Mouse (Mus musculus) ES-Bruce4 (cell line): ENCODE measurements around the gene Glb1l2. TPM values are rescaled to one million over a fixed set of nuclear protein-coding genes. Genes with fewer than 3 reads are reported as not detected.

Experiments used
- H3K27ac ChIP-seq: 2 replicates; pipeline ENCODE4 v1.5.1; 2012; ENCODE audit warnings: low read length, inconsistent platforms; ENCODE audit not compliant: insufficient read depth
- H3K27me3 ChIP-seq: 2 replicates; pipeline ENCODE4 v1.6.1; 2012; ENCODE audit warnings: mild to moderate bottlenecking, low read length, inconsistent platforms; ENCODE audit not compliant: control insufficient read depth, poor library complexity, insufficient read depth, severe bottlenecking
- H3K36me3 ChIP-seq: 2 replicates; pipeline ENCODE4 v1.6.1; 2012; ENCODE audit warnings: inconsistent platforms, mild to moderate bottlenecking, low read length, moderate library complexity; ENCODE audit not compliant: control insufficient read depth, poor library complexity, insufficient read depth, severe bottlenecking
- H3K4me1 ChIP-seq: one replicate; pipeline ENCODE4 v1.8.1; 2011; ENCODE audit warnings: low read length; ENCODE audit not compliant: control insufficient read depth, insufficient read depth
- H3K4me3 ChIP-seq: 2 replicates; pipeline ENCODE4 v1.5.1; 2011; ENCODE audit warnings: low read depth, mild to moderate bottlenecking, low read length
- H3K9ac ChIP-seq: 2 replicates; pipeline ENCODE4 v1.6.1; 2012; ENCODE audit warnings: low read depth, mild to moderate bottlenecking, inconsistent platforms; ENCODE audit not compliant: poor library complexity, severe bottlenecking
- H3K9me3 ChIP-seq: replicated peaks from 2 replicates; pipeline ENCODE4 v1.6.1; 2012; ENCODE audit warnings: mild to moderate bottlenecking, low read length, inconsistent platforms; ENCODE audit not compliant: control insufficient read depth, poor library complexity, insufficient read depth, severe bottlenecking
- CTCF ChIP-seq: IDR thresholded peaks from one replicate; pipeline ENCODE4 v1.8.1; 2011; ENCODE audit warnings: low read depth, low read length
- EP300 ChIP-seq: IDR thresholded peaks from 2 replicates; pipeline ENCODE4 v1.6.1; 2011; ENCODE audit warnings: low read depth, low read length; ENCODE audit not compliant: insufficient read depth
- POLR2A ChIP-seq: IDR thresholded peaks from one replicate; pipeline ENCODE4 v1.8.1; 2011; ENCODE audit warnings: low read length; ENCODE audit not compliant: insufficient read depth
- polyA plus RNA-seq: library from polyadenylated mRNA; stranded (reverse); fragments of >200 nt; gene quantifications from 2 replicates; pipeline ENCODE4 v1.2.4, GENCODE M21; 2011; ENCODE audit warnings: low read depth; ENCODE audit not compliant: missing spikeins, insufficient read depth, insufficient read length

Glb1l2 gene
- polyA plus RNA-seq, 1 experiment, result 5.0 TPM

- H3K4me1 ChIP-seq, result no peaks in the 10 kb centered on the region
- no peak overlapping the region for H3K27ac ChIP-seq
- TF ChIP-seq POLR2A, result no peak
- TF ChIP-seq CTCF, result no peak
- no peak for TF ChIP-seq EP300
- H3K36me3 ChIP-seq, result no peaks in the 10 kb centered on the region
- no peaks in the 10 kb centered on the region for H3K27me3 ChIP-seq
- H3K9ac ChIP-seq, result no peak overlapping the region
- H3K4me3 ChIP-seq, result no peak overlapping the region
- no peaks in the 10 kb centered on the region for H3K9me3 ChIP-seq
Observed at GRCm38 (mm10) chr9:26798731-26799130, 7.5 kb downstream of the Glb1l2 start.

GRCm38 (mm10) chr9:26798205-26798604 is 8.1 kb downstream of the Glb1l2 start:
- H3K4me3 ChIP-seq, result no peak overlapping the region
- H3K27ac ChIP-seq, result no peak overlapping the region
- no peak for TF ChIP-seq POLR2A
- TF ChIP-seq CTCF, result no peak
- no peak for TF ChIP-seq EP300
- H3K27me3 ChIP-seq, result no peaks in the 10 kb centered on the region
- H3K36me3 ChIP-seq, result no peaks in the 10 kb centered on the region
- no peaks in the 10 kb centered on the region for H3K9me3 ChIP-seq
- no peaks in the 10 kb centered on the region for H3K4me1 ChIP-seq
- no peak overlapping the region for H3K9ac ChIP-seq

- Histone ChIP-seq H3K4me1 (no peaks in the 10 kb centered on the region), H3K27ac (no peak overlapping the region), H3K9me3 (no peaks in the 10 kb centered on the region), H3K36me3 (no peaks in the 10 kb centered on the region), H3K27me3 (no peaks in the 10 kb centered on the region), H3K9ac (no peak overlapping the region), H3K4me3 (no peak overlapping the region)
- TF ChIP-seq POLR2A, result no peak
- no peak for TF ChIP-seq EP300
Observed at GRCm38 (mm10) chr9:26792829-26793228, 13.4 kb downstream of the Glb1l2 start.

- no peak overlapping the region for H3K4me3 ChIP-seq
Observed at GRCm38 (mm10) chr9:26783414-26783975, 22.8 kb downstream of the Glb1l2 start.

GRCm38 (mm10) chr9:26778421-26778820 is 27.8 kb downstream of the Glb1l2 start:
- H3K27ac ChIP-seq, result no peak overlapping the region
- no peak overlapping the region for H3K4me3 ChIP-seq
- H3K36me3 ChIP-seq, result no peaks in the 10 kb centered on the region
- no peaks in the 10 kb centered on the region for H3K27me3 ChIP-seq
- no peak overlapping the region for H3K9ac ChIP-seq
- no peak for TF ChIP-seq CTCF
- H3K4me1 ChIP-seq, result no peaks in the 10 kb centered on the region
- no peaks in the 10 kb centered on the region for H3K9me3 ChIP-seq

More at GRCm38 (mm10) chr9:26783414-26783975, 22.8 kb downstream of the Glb1l2 start:
- Histone ChIP-seq H3K36me3 (no peaks in the 10 kb centered on the region), H3K27ac (no peak overlapping the region), H3K9ac (no peak overlapping the region), H3K27me3 (no peaks in the 10 kb centered on the region), H3K9me3 (no peaks in the 10 kb centered on the region), H3K4me1 (no peaks in the 10 kb centered on the region)
- TF ChIP-seq EP300 (no peak), POLR2A (no peak), CTCF (no peak)

- H3K9ac ChIP-seq, result no peak overlapping the region
- TF ChIP-seq CTCF (peak; percentile 18), POLR2A (no peak), EP300 (no peak)
- no peak overlapping the region for H3K4me3 ChIP-seq
- H3K36me3 ChIP-seq, result no peaks in the 10 kb centered on the region
- H3K9me3 ChIP-seq, result no peaks in the 10 kb centered on the region
- no peak overlapping the region for H3K27ac ChIP-seq
- no peaks in the 10 kb centered on the region for H3K4me1 ChIP-seq
- no peaks in the 10 kb centered on the region for H3K27me3 ChIP-seq
Observed at GRCm38 (mm10) chr9:26776122-26776902, 30.0 kb downstream of the Glb1l2 start.
